Mouse (Mus musculus) kidney, adult 2 months (tissue): ENCODE data around the gene Ccdc85b.

Source experiments
- CTCF ChIP-seq: fragments of 200-500 bp; conservative IDR thresholded peaks from 2 replicates; pipeline ENCODE4 v1.5.1; 2011; ENCODE audit warnings: low read depth, mild to moderate bottlenecking, control low read depth, low read length, moderate library complexity, mixed read lengths; ENCODE audit not compliant: insufficient read depth, insufficient read length
- POLR2A ChIP-seq: fragments of 200-500 bp; IDR thresholded peaks from one replicate; pipeline ENCODE4 v1.6.1; 2011; ENCODE audit warnings: low read depth, low read length, control low read depth

- TF ChIP-seq CTCF (no peak), POLR2A (no peak)
These were observed 5.9 kb downstream of the Ccdc85b start for GRCm38 (mm10) chr19:5451766-5452165.
